Mouse (Mus musculus) erythroblast, adult 5-6 weeks (primary cell): Measurements from ENCODE around the gene Elof1. TPM values are rescaled to one million over a fixed set of nuclear protein-coding genes. Genes with fewer than 3 reads are reported as not detected.
A peak's percentile ranks its signal among the peaks of the same experiment; 100 is the strongest.

Experiments
- ATAC-seq: replicated peaks from 2 replicates; pipeline ENCODE4 v1.8.0; 2016; ENCODE audit warnings: moderate number of reproducible peaks, mild to moderate bottlenecking, moderate TSS enrichment, inconsistent platforms; ENCODE audit not compliant: poor library complexity, low FRiP score, severe bottlenecking
- total RNA-seq, 2 experiments: library from RNA; stranded (forward) in 1 of 2; stranded (reverse) in 1 of 2; fragments of 150-400 nt in 1 of 2; fragments of 200-764, 138-1000 nt in 1 of 2; gene quantifications; 2 replicates each; pipeline versions ENCODE4 v1.2.3 to v1.2.4; 2015 to 2017; ENCODE audit warnings: low replicate concordance in 2 of 2

Gene Elof1
- total RNA-seq, 2 experiments from 2014 or later, result 14.1 to 30.7 TPM

DNA sequence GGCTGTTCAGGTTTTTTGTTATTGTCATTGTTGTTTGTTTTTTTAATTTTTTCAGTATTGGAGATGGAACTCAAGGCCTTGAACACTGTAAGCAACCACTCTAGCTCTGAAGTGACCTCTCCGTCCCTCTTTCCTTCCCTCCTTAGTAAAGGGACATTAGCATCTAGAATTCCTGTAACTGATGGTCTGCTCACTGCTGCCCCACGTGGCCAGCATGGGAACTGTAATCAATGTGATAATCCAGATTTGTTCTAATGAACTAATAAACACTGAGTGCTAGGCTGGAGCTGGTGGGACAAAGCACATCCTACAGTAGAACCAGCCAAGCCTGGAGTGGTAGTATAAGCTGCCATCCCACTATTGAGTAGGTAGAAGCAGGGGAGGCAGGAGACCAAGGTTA, 21.5 kb upstream of the Elof1 start:
- ATAC-seq, result peak; percentile 54; the same call in 1 of the 2 replicates

DNA sequence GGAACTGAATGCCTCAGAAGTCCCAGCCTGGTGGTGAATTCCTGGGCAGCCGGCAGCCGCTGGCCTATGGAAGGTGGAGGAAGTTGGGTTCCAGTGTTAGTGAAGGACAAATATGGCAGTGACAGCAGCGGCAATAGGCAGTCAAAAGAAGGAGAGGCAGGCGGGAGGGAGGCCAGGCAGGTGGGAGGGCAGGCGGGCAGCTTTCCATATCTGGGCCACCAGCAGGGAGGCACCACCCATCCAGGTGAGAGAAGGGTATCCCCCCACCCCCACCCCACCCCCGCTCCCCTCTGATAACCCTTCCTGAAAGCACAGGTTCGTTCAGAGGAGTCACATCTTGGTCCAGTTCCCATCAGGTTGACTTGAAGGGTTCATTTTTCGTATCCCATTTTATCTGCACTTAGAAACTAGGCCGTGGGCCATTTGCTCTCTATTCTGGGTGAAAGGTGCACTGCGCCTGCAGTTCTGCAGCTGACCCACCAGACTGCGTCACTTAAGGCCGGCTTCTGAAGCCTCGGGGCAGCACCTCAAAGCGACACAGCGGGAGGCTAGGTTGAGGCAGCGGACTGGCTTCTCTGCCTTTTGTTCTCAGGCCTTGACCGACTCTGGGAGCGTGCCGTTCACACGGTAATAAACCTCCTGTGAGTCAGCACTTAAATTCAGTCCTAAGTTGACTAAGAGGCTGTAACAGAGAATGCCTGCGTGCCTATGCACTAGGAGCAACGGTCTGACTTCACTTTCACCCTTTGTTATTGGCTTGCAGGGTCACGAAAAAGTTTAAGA, 20.0 kb upstream of the Elof1 start:
- ATAC-seq, result no peak

DNA sequence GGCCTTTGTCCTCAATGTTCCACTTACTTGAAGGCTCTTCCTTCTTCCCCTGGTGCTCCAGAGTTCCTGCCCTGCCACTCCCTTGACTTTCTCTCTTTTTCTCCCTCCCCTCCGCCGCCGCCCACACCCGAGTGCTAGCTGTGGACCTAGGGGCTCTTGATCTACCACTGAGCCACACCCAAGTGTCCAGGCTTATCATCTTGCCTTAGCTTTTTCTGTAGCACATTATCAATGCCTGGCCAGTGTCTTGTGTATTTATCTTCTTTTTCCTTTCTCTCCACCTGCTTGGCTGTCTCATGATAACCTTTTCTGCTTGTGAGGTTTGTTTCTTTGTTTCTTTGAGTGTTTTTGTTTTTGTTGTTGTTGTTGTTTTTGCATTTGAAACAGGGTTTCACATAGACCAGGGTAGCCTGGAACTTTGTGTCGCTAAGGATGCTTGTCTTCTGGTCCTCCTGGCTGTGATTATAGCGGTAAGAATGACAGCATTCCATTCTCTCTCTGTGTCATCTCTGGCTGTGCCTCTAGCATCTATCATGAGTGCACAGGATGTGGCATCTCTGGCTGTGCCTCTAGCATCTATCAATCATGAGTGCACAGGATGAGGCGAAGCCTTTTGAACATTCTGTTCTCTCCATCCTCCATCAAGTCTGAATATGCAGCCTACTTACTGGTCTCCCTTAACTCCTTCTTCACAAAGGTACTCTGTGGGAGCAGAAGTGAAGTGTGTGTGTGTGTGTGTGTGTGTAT, 18.8 kb upstream of the Elof1 start, which contains the start of gene Acp5:
TSS of gene Acp5 (minus strand) at position 68 of the 747 bp plus-strand sequence.
- ATAC-seq, result peak; percentile 67

DNA sequence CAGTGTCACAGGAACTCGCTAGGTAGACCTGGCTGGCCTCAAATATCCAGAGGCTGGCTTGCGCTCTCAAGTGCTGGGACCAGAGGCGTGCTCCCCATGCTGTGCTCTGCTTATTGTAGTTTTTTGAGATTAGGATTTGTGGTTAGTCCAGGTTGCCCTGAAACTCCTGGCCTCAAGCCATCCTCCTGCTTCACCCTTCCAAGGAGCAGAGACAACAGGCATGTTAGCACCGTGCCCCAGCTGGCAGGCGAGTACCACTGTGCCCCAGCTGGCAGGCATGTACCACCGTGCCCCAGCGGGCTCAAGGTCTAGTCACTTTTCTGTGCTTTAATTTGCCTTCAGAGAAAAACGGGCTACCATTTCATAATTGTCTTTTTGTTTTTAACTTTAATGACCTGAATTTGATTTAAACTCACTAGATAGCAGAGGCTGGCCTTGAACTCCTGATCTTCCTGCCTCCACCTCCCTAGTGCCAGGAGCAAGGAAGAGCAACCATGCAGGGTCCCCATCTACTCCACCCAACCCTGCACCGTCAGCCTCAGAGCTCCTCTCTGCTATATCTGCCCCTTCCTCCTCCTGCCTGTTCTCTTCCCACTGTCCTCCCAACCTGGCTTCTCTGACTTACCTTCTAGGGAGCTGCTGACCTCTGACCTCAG, 18.1 kb upstream of the Elof1 start:
- peak; percentile 14; the same call in 1 of the 2 replicates for ATAC-seq

DNA sequence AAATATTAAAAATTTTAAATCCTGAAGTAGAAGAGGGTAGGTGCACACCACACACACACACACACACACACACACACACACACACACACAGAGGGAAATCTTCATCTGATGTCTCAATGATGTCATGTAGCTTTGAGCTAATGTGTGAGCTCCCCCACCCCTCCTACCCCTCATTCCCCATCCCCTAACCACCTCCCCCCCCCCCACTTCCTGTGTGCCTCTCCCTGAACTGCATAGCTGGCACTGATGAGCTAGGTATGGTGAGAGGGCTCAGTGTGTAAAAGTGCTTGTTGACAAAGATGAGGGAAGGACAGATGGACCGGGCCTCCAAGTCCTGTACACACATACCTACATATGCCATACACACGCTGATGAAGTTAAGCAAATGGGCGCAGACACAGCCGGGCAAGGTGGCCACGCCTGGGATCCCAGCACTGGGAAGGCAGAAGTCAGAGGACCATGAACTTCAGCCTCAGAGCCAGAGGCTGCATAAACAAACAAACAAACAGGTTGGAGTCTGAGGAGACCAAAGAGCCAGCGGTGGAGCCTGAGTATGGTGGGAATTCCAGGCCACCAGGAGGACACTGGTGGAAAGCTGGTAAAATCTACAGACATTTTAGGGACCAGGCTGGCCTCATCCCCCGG, 17.4 kb upstream of the Elof1 start:
- 0 out of 2 replicates have a peak, but pooled peaks have one; percentile 7 for ATAC-seq

DNA sequence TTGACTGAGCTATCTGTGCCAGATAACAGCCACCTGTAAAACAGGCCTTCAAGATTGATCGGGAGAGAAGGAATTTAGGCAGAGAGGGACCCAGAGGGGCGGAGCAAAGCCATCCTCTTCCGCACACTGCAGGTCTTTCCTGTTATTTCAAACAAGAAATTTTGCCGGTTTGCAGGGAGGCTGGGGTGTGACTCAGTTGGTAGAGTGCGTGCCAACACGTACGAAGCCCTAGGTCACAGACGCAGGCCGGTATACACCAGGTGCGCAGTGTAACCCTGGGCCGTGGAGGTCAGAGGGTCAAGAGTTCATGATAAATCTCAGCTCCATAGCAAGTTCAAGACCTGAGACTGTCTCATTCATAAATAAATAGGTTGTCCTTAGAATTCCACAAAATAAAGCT, 15.2 kb upstream of the Elof1 start:
- no peak for ATAC-seq

DNA sequence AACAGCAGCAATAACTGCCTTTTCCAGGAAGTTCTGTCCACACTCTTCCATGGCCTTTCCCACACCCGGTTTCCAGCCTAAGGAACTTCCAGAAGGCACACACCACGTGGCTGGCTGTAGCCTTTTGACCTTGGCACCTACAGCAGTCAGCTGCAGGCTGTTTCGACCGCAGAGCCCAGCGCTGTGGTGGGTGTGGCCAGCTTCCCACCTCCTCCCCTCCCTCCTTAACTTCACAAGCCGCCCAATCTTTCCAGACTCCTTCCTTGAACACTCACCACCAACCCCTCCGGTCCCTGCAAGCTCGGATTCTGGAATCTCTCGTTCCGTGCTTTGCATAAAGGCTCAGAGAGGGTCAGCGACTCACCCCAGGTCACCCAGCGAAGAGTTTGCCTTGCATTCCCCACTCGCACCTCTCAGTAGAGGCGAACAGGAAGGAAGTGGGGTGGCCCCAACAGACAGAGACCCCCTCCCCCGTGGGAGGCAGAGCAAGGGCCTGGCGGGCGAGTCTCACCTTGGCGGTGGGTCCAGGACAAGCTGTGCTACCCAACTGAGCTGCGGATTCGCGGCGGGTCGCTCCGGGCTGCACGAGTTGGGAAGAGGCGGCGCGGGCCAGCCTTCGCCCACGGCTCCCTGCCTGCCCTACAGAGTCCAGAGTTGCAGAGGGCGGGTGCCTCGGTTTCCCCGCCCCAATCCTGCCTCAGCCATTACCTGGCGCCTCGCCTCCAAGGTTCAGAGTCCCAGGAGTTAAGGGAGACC, 14.4 kb upstream of the Elof1 start:
- ATAC-seq, result peak; percentile 52

DNA sequence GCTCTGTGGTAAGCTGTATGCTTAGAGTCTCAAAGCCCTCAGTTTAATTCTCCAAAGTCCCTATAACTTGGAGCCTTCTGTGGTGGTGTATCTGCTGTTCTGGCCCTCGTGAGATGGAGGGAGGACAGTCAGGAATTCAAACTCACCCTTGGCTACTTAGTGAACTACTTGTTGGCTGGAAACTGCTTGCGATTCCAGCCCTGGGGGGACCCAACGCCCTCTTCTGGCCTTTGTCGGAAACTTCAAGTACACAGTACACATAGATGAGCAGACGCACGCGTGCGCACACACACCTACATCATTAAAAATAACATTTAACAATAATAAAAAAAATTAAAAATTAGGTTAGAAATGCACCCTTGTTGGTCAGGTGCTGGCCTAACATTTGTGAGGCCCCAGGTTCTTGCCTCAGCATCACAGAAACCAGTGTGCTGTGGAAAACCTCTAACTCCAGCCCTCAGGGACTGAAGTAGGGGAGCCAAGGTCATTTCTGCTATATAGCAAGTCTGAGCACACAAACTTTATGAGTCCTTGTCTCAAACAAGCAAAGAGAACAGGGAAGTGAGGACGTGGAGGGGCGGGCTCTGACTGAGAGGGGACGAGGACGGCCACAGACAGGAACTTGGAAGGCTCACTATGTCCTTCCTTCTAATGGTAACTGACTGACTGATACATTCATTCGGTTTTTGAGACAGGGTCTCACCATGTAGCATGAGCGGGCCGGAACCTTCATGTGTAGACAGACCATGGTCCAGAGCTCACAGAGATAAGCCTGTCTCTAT, 8.5 kb upstream of the Elof1 start:
- ATAC-seq, result no peak

DNA sequence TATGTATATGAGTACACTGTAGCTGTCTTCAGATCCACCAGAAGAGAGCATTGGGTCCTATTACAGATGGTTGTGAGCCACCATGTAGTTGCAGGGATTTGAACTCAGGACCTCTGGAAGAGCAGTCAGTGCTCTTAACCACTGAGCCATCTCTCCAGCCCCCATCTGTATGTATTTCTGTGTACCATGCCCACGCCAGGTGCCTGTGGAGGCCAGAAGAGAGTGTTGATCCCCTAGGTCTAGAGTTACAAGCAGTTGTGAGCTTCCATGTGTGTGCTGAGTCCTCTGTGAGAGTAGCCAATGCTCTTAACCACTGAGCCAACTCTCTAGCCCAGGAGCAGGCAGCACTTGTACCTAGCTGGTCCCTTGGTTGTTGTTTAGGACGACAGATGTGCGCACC, 7.2 kb upstream of the Elof1 start:
- ATAC-seq, result no peak

DNA sequence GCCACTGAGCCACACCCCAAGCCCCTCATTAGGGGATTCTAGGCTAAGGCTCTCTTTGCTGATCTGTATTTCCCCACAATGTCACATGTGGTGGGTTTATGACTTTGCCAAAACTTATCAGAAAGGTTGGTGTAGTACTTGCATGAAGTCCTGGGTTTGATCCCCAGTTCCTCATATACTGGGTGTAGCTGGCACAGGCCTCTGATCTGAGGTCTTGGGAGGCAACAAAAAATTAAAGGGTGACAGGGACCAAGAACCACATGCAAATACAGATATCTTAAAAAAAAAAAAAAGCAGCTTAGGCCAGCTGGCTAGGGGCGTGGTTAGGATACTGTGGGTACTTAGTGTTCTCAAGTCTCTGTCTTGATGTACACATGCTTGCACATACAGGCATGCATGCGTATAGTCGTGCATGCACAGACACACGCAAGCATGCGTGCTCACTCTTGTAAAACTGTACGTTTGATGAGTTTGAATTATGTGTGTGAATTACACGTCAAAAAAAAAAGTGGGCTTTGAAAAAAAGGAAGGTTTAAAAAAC, 6.2 kb upstream of the Elof1 start:
- ATAC-seq, result peak; percentile 64

DNA sequence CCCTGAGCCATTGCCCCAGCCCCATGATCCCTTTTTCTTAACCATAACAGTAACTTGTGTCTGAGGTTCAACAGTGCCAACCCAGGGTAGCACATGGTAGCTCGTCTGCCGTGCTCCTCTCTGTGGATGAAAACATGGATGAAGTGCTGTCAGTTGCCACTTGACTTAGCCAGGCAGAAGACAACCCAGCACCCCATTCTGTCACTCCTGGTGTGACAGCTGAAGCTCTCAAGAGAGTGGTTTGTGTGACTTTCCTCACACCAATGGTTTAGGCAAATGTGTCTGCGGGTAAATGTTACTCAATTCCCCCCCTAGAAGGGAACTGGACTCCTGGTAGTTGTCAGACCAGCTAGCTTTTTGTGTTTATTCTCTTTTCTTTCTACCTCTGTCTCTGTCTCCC, 5.0 kb upstream of the Elof1 start:
- ATAC-seq, result no peak

DNA sequence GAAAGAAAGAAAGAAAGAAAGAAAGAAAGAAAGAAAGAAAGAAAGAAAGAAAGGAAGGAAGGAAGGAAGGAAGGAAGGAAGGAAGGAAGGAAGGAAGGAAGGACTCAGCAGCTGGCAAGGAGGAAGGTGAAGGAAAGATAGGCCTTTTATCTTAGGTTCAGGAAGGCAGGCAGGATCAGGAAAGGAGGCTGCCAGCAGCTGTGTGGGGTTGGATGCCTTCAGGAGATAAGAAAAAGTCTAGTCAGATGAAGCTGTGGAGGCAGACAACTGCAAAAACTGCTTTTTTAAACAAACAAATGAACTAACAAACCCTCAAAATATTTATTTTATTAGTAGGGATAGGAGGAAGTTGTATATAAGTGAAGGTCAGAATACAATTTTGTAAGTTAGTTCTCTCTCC, 4.6 kb upstream of the Elof1 start:
- peak; percentile 59 for ATAC-seq

DNA sequence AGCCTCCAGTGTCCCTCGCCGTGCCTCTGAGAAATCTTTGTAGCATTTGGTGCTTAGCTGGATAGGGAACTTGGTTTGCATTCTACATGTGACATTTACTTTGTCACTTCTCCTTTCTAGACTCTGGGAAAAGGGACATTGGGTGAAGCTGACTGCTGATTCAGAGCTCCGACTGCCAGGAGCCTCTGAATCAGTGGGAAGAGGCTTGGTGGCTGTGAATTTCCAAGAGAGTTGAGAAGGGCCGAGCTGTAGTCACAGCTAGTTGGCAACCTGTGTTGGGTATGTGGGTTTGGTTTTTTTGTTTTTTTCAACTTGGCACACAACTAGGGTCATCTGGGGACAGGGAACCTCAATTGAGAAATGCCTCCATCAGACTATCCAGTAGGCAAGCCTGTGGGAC, 2.6 kb upstream of the Elof1 start:
- no peak for ATAC-seq

DNA sequence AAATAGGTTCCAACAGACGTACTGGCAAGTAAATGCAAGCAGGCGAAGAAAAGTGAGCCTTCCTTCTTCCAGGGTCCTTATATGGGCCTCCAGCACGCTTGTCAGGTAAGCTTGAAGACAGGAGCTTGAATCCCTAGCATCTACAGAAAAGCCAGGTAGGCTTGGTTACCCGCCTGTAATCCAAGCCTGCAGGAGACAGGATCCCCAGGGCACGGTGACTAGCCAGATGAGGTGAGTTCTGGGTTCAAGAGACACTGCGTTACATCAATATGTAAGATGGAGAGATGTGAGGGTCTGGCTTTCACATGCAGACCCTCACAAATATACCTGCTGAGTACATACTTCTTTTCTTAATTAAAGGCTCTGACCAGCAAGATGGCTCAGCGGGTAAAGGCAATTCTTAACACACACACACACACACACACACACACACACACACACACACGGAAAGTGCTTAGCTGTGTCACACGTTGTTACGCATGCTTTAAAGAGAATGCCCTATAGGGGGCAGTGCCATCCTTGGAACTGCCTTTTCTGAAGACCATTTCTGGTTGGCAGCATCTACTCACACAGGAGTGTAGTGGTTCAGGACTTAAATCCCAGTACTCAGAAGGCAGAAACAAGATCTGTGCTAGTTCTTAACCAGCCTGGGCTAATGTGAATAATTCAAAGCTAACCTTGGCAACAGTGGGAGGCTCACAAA, 933 bp upstream of the Elof1 start:
- ATAC-seq, result peak; percentile 55

DNA sequence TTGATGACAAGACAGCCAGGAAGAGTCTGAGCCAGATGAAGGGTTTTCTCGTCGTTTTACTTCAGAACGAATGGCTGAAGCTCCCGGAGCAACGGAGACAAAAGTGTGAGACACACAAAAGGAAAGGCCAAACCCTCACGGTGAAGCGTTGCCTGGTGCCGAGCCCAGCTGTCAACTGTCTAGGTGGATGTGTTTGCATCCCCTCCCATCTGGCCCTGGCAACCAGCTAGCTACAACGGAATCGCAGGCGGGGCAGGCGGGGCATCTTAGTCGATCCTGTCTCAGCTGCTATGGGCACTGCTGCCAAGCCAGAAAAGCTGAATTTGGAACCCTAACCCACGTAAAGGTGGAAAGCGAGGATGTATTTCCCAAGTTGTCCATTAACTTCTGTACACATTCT, 886 bp downstream of the Elof1 start:
- ATAC-seq, result 0 out of 2 replicates have a peak, but pooled peaks have one; percentile 29

DNA sequence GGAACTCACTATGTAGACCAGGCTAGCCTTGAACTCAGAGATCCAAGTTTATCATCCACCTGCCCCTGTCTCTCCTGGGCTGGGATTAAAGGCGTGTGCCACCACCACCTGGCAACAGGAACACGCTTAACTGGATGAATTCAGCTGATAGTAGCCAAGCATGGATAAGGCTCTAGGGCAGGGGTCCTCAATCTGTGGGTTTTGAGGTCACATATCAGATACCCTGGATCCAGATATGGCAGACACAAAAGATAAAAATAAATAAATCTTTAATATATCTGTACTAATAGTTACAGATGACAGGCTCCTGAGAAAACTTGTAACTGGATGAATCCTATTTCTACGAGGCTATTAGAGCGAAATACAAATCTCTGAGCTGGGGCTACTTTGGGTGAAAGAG, 1.3 kb downstream of the Elof1 start:
- ATAC-seq, result no peak

DNA sequence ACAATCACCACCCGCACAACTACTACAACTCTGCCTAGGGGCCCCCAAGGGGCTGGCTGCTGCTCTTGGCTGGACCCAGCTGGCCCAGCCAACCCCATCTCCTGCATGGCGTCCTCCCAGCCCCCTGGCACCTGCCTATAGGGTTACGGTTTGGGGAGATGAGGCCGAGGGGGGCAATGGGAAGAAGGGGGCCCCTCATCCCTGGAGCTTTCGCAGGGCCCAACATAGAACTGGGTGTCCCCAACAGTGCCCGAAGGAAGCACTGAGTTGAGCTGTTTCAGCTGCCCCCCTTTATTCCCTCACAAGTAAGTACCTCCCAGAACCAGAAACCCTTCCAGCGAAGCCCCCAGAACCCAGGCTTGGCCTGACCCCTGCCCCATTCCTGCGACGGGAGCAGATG, 8.8 kb downstream of the Elof1 start:
- no peak for ATAC-seq

DNA sequence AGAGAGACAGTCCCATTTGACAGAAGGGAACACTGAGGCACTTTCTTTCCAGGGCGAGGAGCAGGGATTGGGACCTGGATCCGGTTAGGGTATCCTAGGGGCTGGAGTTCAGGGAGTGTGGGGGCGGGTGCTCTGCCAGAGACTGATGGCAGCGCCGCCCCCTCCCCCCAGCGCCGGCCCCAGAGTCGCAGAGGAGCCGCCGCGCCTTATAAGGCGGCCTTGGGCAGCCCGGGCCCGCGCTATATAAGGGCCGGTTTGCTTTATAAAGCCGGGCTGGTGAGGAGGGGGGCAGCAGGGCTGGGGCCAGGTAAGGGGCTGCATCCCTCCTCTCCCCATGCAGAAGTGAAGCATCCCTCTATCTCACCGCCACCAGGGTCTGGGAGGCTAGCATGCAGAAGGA, 17.1 kb downstream of the Elof1 start:
- ATAC-seq, result no peak
